Mouse (Mus musculus): Measurements from ENCODE around the gene Tnrc6b.
A peak's percentile ranks its signal among the peaks of the same experiment; 100 is the strongest.

Gene Tnrc6b

GRCm38 (mm10) chr15:80969371-80969770, 258.3 kb downstream of the Tnrc6b start:
- DNase-seq (ENCODE audit: low spot score), result no peak

DNA sequence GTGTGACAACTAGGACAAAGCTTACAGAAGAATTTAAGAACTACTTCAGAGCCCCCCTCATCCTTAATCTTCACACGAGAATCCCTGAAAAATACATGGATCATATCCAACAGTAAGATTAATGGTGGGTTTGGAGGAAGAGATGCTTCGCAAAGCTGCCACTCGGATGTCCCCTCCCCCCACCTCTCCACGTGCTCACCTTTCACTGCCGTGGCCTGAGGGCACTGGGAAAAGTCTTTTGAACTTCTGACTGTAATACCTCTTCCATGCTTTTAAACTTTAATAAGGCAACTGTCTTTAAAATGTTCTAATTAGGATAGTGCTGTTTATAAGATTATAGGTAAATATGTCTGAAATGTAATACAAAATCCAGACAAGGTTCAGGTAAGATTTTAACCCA, 263.2 kb downstream of the Tnrc6b start:
- no peak for DNase-seq (ENCODE audit: low spot score)

DNA sequence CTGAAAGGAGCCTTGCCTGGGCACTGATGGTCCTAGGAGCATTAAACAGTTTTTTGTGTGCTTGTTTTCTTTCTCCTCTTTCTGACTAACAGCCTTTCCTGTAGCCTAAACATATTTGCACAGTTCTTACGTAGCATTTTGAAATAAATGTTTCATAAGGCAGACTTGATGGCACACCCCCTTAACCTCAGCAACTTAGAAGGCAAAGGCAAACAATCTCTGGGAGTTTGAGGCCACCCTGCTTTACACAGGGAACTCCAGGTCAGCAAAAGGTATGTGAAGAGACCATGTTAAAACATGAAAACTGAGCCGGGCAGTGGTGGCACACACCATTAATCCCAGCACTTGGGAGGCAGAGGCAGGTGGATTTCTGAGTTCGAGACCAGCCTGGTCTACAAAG, 264.6 kb downstream of the Tnrc6b start:
- DNase-seq (ENCODE audit: low spot score), result no peak

- peak; percentile 88 for DNase-seq (ENCODE audit: low spot score)
Observed at GRCm38 (mm10) chr15:80977620-80978334, 266.7 kb downstream of the Tnrc6b start, which contains the start of gene Sgsm3. Sgsm3 (plus strand) TSS chr15:80977765.

DNA sequence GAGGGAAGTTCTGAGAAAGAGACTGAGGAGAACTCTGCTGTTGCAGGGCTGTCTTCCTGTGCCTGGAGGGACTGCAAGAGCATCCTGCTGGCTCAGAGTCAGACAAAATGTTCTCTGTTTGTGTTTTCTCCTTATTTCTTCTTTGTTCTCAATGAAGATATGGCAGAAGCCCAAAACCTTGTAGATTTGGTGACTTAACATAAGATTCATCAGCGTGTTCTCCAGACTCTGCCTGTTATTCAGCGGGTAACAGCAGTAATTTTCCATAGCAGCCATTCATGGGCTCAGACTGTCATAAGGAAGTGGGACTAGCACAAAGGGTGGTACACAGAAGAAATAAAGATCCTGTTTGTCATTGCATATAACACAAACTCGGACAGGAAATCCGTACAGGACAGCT, 268.5 kb downstream of the Tnrc6b start:
- DNase-seq (ENCODE audit: low spot score), result no peak

DNA sequence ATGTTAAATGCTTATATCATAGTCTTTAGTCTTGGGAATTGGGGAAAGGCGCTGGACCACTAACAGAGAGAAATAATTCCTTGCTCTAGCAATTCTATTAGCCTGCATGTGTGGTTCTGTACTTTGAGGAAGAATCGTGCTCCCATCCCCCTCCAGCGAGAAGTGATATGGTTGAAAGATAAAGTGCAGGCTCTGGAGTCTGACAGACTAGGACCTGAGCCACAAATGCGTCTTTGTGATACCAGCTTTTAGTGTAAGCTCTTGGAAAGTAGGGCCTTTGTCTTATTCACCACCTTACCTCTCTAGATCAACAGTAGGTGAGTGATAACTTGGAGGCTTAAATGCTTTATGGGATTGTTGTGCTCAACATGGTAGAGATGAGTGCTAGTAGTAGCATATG, 270.1 kb downstream of the Tnrc6b start:
- DNase-seq (ENCODE audit: low spot score), result no peak

GRCm38 (mm10) chr15:80983264-80983663, 272.2 kb downstream of the Tnrc6b start:
- no peak for DNase-seq (ENCODE audit: low spot score)

- DNase-seq (ENCODE audit: low spot score), result no peak
Observed at GRCm38 (mm10) chr15:80988331-80988730, 277.2 kb downstream of the Tnrc6b start.

GRCm38 (mm10) chr15:80989712-80990111, 278.6 kb downstream of the Tnrc6b start:
- no peak for DNase-seq (ENCODE audit: low spot score)
